Mouse (Mus musculus): ENCODE data around the gene Fyttd1.
"Not testable (repeated sequence)": the region's sequence is repeated elsewhere in the genome, so short reads cannot be mapped to it uniquely, and the experiment has no call there.

Fyttd1 gene

GRCm38 (mm10) chr16:32878972-32879926, 1.9 kb downstream of the Fyttd1 start:
- no peak for DNase-seq (ENCODE audit: low read depth)

- DNase-seq (ENCODE audit: low read depth), result no peak
These were observed 4.2 kb downstream of the Fyttd1 start for GRCm38 (mm10) chr16:32881538-32881937.

- no peak for DNase-seq (ENCODE audit: low read depth)
These were observed 10.7 kb downstream of the Fyttd1 start for GRCm38 (mm10) chr16:32887996-32888395.

GRCm38 (mm10) chr16:32889881-32890280, 12.6 kb downstream of the Fyttd1 start:
- no peak for DNase-seq (ENCODE audit: low read depth)

GRCm38 (mm10) chr16:32896126-32896525, 18.8 kb downstream of the Fyttd1 start:
- no peak for DNase-seq (ENCODE audit: low read depth)

GRCm38 (mm10) chr16:32901360-32902050, 24.2 kb downstream of the Fyttd1 start:
- DNase-seq (ENCODE audit: low read depth), result no peak

- DNase-seq (ENCODE audit: low read depth), result no peak
These were observed 24.7 kb downstream of the Fyttd1 start for GRCm38 (mm10) chr16:32902051-32902428.

- DNase-seq (ENCODE audit: low read depth), result no peak
These were observed 28.9 kb downstream of the Fyttd1 start for GRCm38 (mm10) chr16:32906186-32906585.

GRCm38 (mm10) chr16:32906727-32907126, 29.4 kb downstream of the Fyttd1 start:
- no peak for DNase-seq (ENCODE audit: low read depth)

GRCm38 (mm10) chr16:32913212-32913611, 35.9 kb downstream of the Fyttd1 start:
- DNase-seq (ENCODE audit: low read depth), result no peak

GRCm38 (mm10) chr16:32913937-32914881, 36.9 kb downstream of the Fyttd1 start, which contains the start of gene Lrch3:
Lrch3 (plus strand) TSS chr16:32914100.
- DNase-seq (ENCODE audit: low read depth), result peak; percentile 71

GRCm38 (mm10) chr16:32915292-32916068, 38.2 kb downstream of the Fyttd1 start:
- DNase-seq (ENCODE audit: low read depth), result no peak

- DNase-seq (ENCODE audit: low read depth), result not testable (repeated sequence)
These were observed 49.3 kb downstream of the Fyttd1 start for GRCm38 (mm10) chr16:32926629-32927028.

- DNase-seq (ENCODE audit: low read depth), result no peak
These were observed 49.7 kb downstream of the Fyttd1 start for GRCm38 (mm10) chr16:32927044-32927443.

GRCm38 (mm10) chr16:32929918-32930317, 52.6 kb downstream of the Fyttd1 start:
- DNase-seq (ENCODE audit: low read depth), result no peak

- no peak for DNase-seq (ENCODE audit: low read depth)
These were observed 57.2 kb downstream of the Fyttd1 start for GRCm38 (mm10) chr16:32934470-32934869.

- no peak for DNase-seq (ENCODE audit: low read depth)
These were observed 57.8 kb downstream of the Fyttd1 start for GRCm38 (mm10) chr16:32935088-32935487.

- DNase-seq (ENCODE audit: low read depth), result no peak
These were observed 60.1 kb downstream of the Fyttd1 start for GRCm38 (mm10) chr16:32937358-32937757.

- DNase-seq (ENCODE audit: low read depth), result not testable (repeated sequence)
These were observed 62.0 kb downstream of the Fyttd1 start for GRCm38 (mm10) chr16:32939301-32939700.

GRCm38 (mm10) chr16:32939716-32940115, 62.4 kb downstream of the Fyttd1 start:
- DNase-seq (ENCODE audit: low read depth), result not testable (repeated sequence)

GRCm38 (mm10) chr16:32941226-32941625, 63.9 kb downstream of the Fyttd1 start:
- not testable (repeated sequence) for DNase-seq (ENCODE audit: low read depth)

Data from fibroblast of lung, adult 2 months (primary cell).